26 mouse cellular contexts compared by ENCODE assay signal in the genomic region with DNA sequence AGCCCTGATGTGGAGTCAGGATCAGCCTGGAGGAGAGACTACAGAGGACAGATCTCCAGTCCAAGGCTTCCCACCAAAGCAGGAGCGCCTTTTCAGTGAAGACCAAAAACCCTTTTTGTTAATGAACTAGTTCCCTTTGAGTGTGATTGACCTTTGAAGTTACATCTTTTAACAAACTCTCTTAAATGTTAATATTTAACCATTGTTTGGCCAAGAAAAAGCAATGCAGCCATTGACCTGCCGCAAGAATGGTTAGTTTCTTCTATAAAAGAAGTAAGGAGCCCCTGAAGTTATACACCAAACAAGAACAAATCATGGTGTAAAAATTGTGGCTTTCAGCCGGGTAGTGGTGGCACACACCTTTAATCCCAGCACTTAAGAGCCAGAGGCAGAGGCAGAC. TPM values are rescaled to one million over a fixed set of nuclear protein-coding genes. Genes with fewer than 3 reads are reported as not detected.
DNase-seq lines count a peak whose midpoint lies in the region; ATAC-seq and TF ChIP-seq lines count a peak whose summit lies in the region.
"Had no signal": no experiment of that assay in that cellular context is flagged by ENCODE, and none has a peak within 500 bp of the region (broad histone marks: within the 10 kb centered on the region; RNA-seq: fewer than 3 reads in every experiment).

No protein-coding gene starts in this region.

- ATAC-seq in kidney, embryonic 16.5 days (ENCODE audit: low FRiP score, low TSS enrichment), result no peak
- ATAC-seq in kidney, postnatal 0 days (replicated peaks; ENCODE audit: low FRiP score, low read depth), result no peak
- no peak for ATAC-seq in liver, embryonic 13.5 days (ENCODE audit: low read depth)
- ATAC-seq: forebrain, embryonic 14.5 days; hindbrain, postnatal 0 days had no signal

- no peak for TF ChIP-seq CTCF in kidney, postnatal 0 days (IDR thresholded peaks at IDR 0.05; ENCODE audit: low read depth)

- H3K4me2 ChIP-seq in kidney, embryonic 16.5 days (replicated peaks; ENCODE audit: low read depth, low read length), result no peak overlapping the region
- no peak overlapping the region for H3K4me2 ChIP-seq in kidney, postnatal 0 days (ENCODE audit: low read length)
- H3K4me2 ChIP-seq in liver, embryonic 13.5 days, result no peak overlapping the region
- H3K4me2 ChIP-seq: embryonic facial prominence, embryonic 12.5 days; heart, embryonic 11.5 days; hindbrain, embryonic 12.5 days; lung, embryonic 14.5 days; stomach, embryonic 15.5 days had no signal

- 84% methylated on average over 3 of the region's 3 CpGs for WGBS in kidney, embryonic 16.5 days
- WGBS in kidney, postnatal 0 days, result 84% methylated on average over 3 of the region's 3 CpGs
- 68% methylated on average over 3 of the region's 3 CpGs for WGBS in liver, embryonic 13.5 days (ENCODE audit: insufficient replicate concordance)
- WGBS in embryonic facial prominence, embryonic 10.5 days, result 97% methylated on average over 3 of the region's 3 CpGs

- peaks cover 12% of the 10 kb centered on the region for H3K36me3 ChIP-seq in kidney, embryonic 16.5 days (ENCODE audit: insufficient read depth, low read length)
- H3K36me3 ChIP-seq in kidney, postnatal 0 days (ENCODE audit: insufficient read depth, low read length), result peaks cover 14% of the 10 kb centered on the region; the same call in 1 of the 2 replicates
- H3K36me3 ChIP-seq in liver, embryonic 13.5 days, result 0 out of 2 replicates have a peak, but pooled peaks cover 8% of the 10 kb centered on the region
- peaks cover 61% of the 10 kb centered on the region for H3K36me3 ChIP-seq in embryonic facial prominence, embryonic 10.5 days (replicated peaks)

- peak; percentile 31 for DNase-seq in kidney, adult 11 months
- DNase-seq in kidney, postnatal 0 days (ENCODE audit: low spot score), result no peak
- no peak for DNase-seq in kidney, postnatal 4 days
- DNase-seq in liver, embryonic 13.5 days, result no peak
- no peak for DNase-seq in spleen, postnatal 36 days (ENCODE audit: low spot score in 2 of 2)
- DNase-seq in embryonic facial prominence, embryonic 10.5 days (ENCODE audit: low spot score), result no peak
- DNase-seq: adrenal gland, postnatal 10 days; cerebellum, adult 8-10 months; cerebellum, postnatal 25 days; gastrocnemius, postnatal 25 days; heart, adult 18-20 months; heart, postnatal 36 days; left cerebral cortex, postnatal 4 days; lung, embryonic 14.5 days; lung, postnatal 14 days; midbrain, embryonic 14.5 days; retina, postnatal 1 day; right cerebral cortex, postnatal 14 days had no signal

- no peak overlapping the region for H3K27ac ChIP-seq in kidney, embryonic 16.5 days (ENCODE audit: low read length)
- H3K27ac ChIP-seq in kidney, postnatal 0 days, result 0 out of 2 replicates have a peak overlapping the region, but pooled peaks have one; percentile 19
- peak overlapping the region; percentile 50 for H3K27ac ChIP-seq in liver, embryonic 13.5 days
- no peak overlapping the region for H3K27ac ChIP-seq in embryonic facial prominence, embryonic 10.5 days (replicated peaks)
- H3K27ac ChIP-seq: embryonic facial prominence, embryonic 12.5 days; hindbrain, embryonic 12.5 days; hindbrain, postnatal 0 days; stomach, embryonic 15.5 days had no signal

- no peaks in the 10 kb centered on the region for H3K27me3 ChIP-seq in kidney, embryonic 16.5 days (ENCODE audit: insufficient read depth, low read length)
- H3K27me3 ChIP-seq in kidney, postnatal 0 days (ENCODE audit: insufficient read depth, low read length), result no peaks in the 10 kb centered on the region
- no peaks in the 10 kb centered on the region for H3K27me3 ChIP-seq in liver, embryonic 13.5 days
- H3K27me3 ChIP-seq in embryonic facial prominence, embryonic 10.5 days (replicated peaks; ENCODE audit: low read depth, poor library complexity, severe bottlenecking), result no peaks in the 10 kb centered on the region
- H3K27me3 ChIP-seq: CH12.LX; embryonic facial prominence, embryonic 12.5 days; hindbrain, embryonic 12.5 days; stomach, embryonic 15.5 days had no signal

- no peaks in the 10 kb centered on the region for H3K9me3 ChIP-seq in kidney, embryonic 16.5 days (ENCODE audit: low read length)
- H3K9me3 ChIP-seq in kidney, postnatal 0 days (replicated peaks; ENCODE audit: low read length), result no peaks in the 10 kb centered on the region
- H3K9me3 ChIP-seq in liver, embryonic 13.5 days (replicated peaks), result no peaks in the 10 kb centered on the region
- H3K9me3 ChIP-seq in embryonic facial prominence, embryonic 10.5 days, result no peaks in the 10 kb centered on the region
- H3K9me3 ChIP-seq: embryonic facial prominence, embryonic 12.5 days; hindbrain, embryonic 12.5 days; stomach, embryonic 15.5 days had no signal

- H3K4me1 ChIP-seq in kidney, embryonic 16.5 days (ENCODE audit: insufficient read depth, low read length), result no peaks in the 10 kb centered on the region
- no peaks in the 10 kb centered on the region for H3K4me1 ChIP-seq in kidney, postnatal 0 days (replicated peaks; ENCODE audit: insufficient read depth, low read length)
- peaks cover 9% of the 10 kb centered on the region; the same call in 1 of the 2 replicates for H3K4me1 ChIP-seq in liver, embryonic 13.5 days (replicated peaks)
- no peaks in the 10 kb centered on the region for H3K4me1 ChIP-seq in embryonic facial prominence, embryonic 10.5 days
- H3K4me1 ChIP-seq: embryonic facial prominence, embryonic 12.5 days; hindbrain, embryonic 12.5 days; stomach, embryonic 15.5 days had no signal

- no peak overlapping the region for H3K4me3 ChIP-seq in kidney, embryonic 16.5 days (ENCODE audit: low read length)
- H3K4me3 ChIP-seq in kidney, postnatal 0 days (replicated peaks; ENCODE audit: low read depth, low read length), result no peak overlapping the region
- no peak overlapping the region for H3K4me3 ChIP-seq in liver, embryonic 13.5 days (replicated peaks)
- no peak overlapping the region for H3K4me3 ChIP-seq in embryonic facial prominence, embryonic 10.5 days
- H3K4me3 ChIP-seq: embryonic facial prominence, embryonic 12.5 days; hindbrain, embryonic 12.5 days; stomach, embryonic 15.5 days had no signal

- no peak overlapping the region for H3K9ac ChIP-seq in kidney, embryonic 16.5 days (replicated peaks; ENCODE audit: low read length)
- H3K9ac ChIP-seq in kidney, postnatal 0 days (ENCODE audit: low read depth, low read length), result no peak overlapping the region
- H3K9ac ChIP-seq in liver, embryonic 13.5 days, result no peak overlapping the region
- H3K9ac ChIP-seq: embryonic facial prominence, embryonic 12.5 days; hindbrain, embryonic 12.5 days; lung, embryonic 14.5 days; stomach, embryonic 15.5 days had no signal

RNA-seq across cellular contexts. Expression of a gene that starts 24.0 kb away (rescaled TPM):
- polyA plus RNA-seq in kidney, embryonic 16.5 days (2015; fragmentation: Nextera tagmentation; extraction: Ambion mirVana), result 13.6 and 14.5 TPM in 2 replicates
- 10.9 and 12.0 TPM in 2 replicates for polyA plus RNA-seq in kidney, postnatal 0 days (2015; fragmentation: Nextera tagmentation; extraction: Ambion mirVana)
- 13.3 and 15.2 TPM in 2 replicates for polyA plus RNA-seq in liver, embryonic 13.5 days (2015; fragmentation: Nextera tagmentation; extraction: Ambion mirVana)
- 17.0 and 18.5 TPM in 2 replicates for polyA plus RNA-seq in embryonic facial prominence, embryonic 10.5 days (2016; fragmentation: Nextera tagmentation; extraction: Ambion mirVana)

RNA-seq across cellular contexts. Expression of a gene that starts 36.5 kb away (rescaled TPM):
- 19.6 and 20.3 TPM in 2 replicates for polyA plus RNA-seq in kidney, embryonic 16.5 days (2015; fragmentation: Nextera tagmentation; extraction: Ambion mirVana)
- polyA plus RNA-seq in kidney, postnatal 0 days (2015; fragmentation: Nextera tagmentation; extraction: Ambion mirVana), result 14.0 and 17.1 TPM in 2 replicates
- polyA plus RNA-seq in liver, embryonic 13.5 days (2015; fragmentation: Nextera tagmentation; extraction: Ambion mirVana), result 5.1 and 5.4 TPM in 2 replicates
- polyA plus RNA-seq in embryonic facial prominence, embryonic 10.5 days (2016; fragmentation: Nextera tagmentation; extraction: Ambion mirVana), result 15.5 and 15.7 TPM in 2 replicates

Comparison
In these comparisons a context has a peak if more than half of its experiments do, and no peak if none do; other contexts are left out.
1. H3K27ac ChIP-seq: peak in kidney, postnatal 0 days (single experiment) and liver, embryonic 13.5 days (single experiment); none in kidney, embryonic 16.5 days (single experiment) and embryonic facial prominence, embryonic 10.5 days (single experiment).